Mouse (Mus musculus) liver, postnatal 0 days (tissue): ENCODE results near the gene Tmed6. TPM values are rescaled to one million over a fixed set of nuclear protein-coding genes. Genes with fewer than 3 reads are reported as not detected.

Experiments
- ATAC-seq: fragments of 200-750 bp; cut with Nextera tagmentation; 2 replicates; pipeline ENCODE4 v1.8.0; 2017; ENCODE audit warnings: mild to moderate bottlenecking, moderate library complexity
- DNase-seq: peaks from one replicate; pipeline ENCODE4 v3.0.0-alpha.2; 2016
- H3K27ac ChIP-seq: fragments of 300-500 bp; sonication (generic); 2 replicates; pipeline ENCODE4 v1.5.1; 2014; ENCODE audit warnings: antibody characterized with exemption, moderate library complexity, mild to moderate bottlenecking, low read depth
- H3K27me3 ChIP-seq: fragments of 300-500 bp; sonication (generic); 2 replicates; pipeline ENCODE4 v1.6.1; 2014; ENCODE audit warnings: low read length, control low read depth, mixed read lengths; ENCODE audit not compliant: insufficient read depth
- H3K36me3 ChIP-seq: fragments of 300-500 bp; sonication (generic); replicated peaks from 2 replicates; pipeline ENCODE4 v1.6.1; 2014; ENCODE audit warnings: mild to moderate bottlenecking, control low read depth, low read length, moderate library complexity, mixed read lengths; ENCODE audit not compliant: insufficient read depth
- H3K4me1 ChIP-seq: fragments of 300-500 bp; sonication (generic); 2 replicates; pipeline ENCODE4 v1.6.1; 2014; ENCODE audit warnings: antibody characterized with exemption, mild to moderate bottlenecking, control low read depth; ENCODE audit not compliant: insufficient read depth
- H3K4me2 ChIP-seq: fragments of 300-500 bp; sonication (generic); 2 replicates; pipeline ENCODE4 v1.6.1; 2014; ENCODE audit warnings: low read depth, mild to moderate bottlenecking, low read length, moderate library complexity, mixed read lengths
- H3K4me3 ChIP-seq: fragments of 300-500 bp; sonication (generic); 2 replicates; pipeline ENCODE4 v1.5.1; 2014; ENCODE audit warnings: low read depth, low read length
- H3K9ac ChIP-seq: fragments of 300-500 bp; sonication (generic); replicated peaks from 2 replicates; pipeline ENCODE4 v1.6.1; 2014; ENCODE audit warnings: mild to moderate bottlenecking, moderate library complexity
- H3K9me3 ChIP-seq: fragments of 300-500 bp; sonication (generic); 2 replicates; pipeline ENCODE4 v1.6.1; 2016; ENCODE audit warnings: mild to moderate bottlenecking, control low read depth, low read length, mixed read lengths
- CTCF ChIP-seq: sonication (generic); IDR thresholded peaks from 2 replicates; pipeline ENCODE4 v1.5.1; 2016; ENCODE audit warnings: antibody characterized with exemption, low read depth
- EP300 ChIP-seq: IDR thresholded peaks from 2 replicates; pipeline ENCODE4 v1.6.1; 2016; ENCODE audit warnings: antibody characterized with exemption, low read depth, mild to moderate bottlenecking
- WGBS: fragments of 180-500 bp; shearing (Covaris S2); extraction: QIAGEN DNeasy Blood & Tissue Kit; methylation state at CpG from one replicate; pipeline ENCODE4 v1.1.7; 2014; ENCODE audit not compliant: insufficient replicate concordance; 5-methylcytosine and 5-hydroxymethylcytosine counted together
- polyA plus RNA-seq: library from polyadenylated mRNA; unstranded; fragments of >200 nt; fragmentation: Nextera tagmentation; extraction: Ambion mirVana; gene quantifications from 2 replicates; pipeline ENCODE4 v1.2.1, GENCODE M21; 2015

The Tmed6 gene
- polyA plus RNA-seq, 1 experiment from 2014 or later: 0.92 TPM

DNA sequence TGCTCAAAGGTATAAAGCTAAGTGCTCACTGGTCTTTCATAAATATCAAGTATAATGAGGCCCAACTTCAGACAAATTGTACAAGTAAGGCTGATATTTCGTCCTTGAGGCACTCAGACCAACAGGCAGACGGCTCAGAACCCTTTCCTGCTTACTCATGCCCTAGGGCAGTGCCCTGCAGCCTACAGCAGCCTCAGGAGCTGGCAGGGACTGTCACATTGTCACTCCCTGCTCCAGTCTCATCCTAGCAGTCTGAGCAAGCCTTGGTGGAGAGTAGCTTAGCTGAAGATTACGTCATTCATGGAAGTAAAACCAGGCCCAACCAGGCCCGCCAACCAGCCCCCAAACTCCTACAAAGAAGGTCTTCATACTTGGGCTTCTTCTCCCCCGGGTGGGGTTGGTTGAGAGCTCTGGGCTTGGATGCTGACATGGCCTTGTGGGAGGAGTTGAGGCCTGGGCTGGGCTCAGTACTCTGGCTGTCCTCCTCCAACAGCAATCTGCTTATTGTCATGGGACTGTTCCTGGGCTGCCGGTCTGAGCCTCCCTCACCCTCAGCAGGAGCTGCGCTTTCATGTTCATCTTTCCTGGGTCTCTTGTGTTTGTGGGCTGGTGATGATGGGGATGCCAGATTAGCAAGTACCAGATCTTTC lies 10.9 kb upstream of the Tmed6 start:
- DNase-seq (no peak), ATAC-seq (no peak)
- H3K4me1 ChIP-seq: no peaks in the 10 kb centered on the region
- H3K27ac ChIP-seq: no peak overlapping the region
- H3K4me3 ChIP-seq: no peak overlapping the region
- H3K9ac ChIP-seq: no peak overlapping the region
- no peaks in the 10 kb centered on the region for H3K9me3 ChIP-seq
- peaks cover 69% of the 10 kb centered on the region for H3K36me3 ChIP-seq
- TF ChIP-seq CTCF (no peak), EP300 (no peak)
- H3K4me2 ChIP-seq: no peak overlapping the region
- no peaks in the 10 kb centered on the region for H3K27me3 ChIP-seq
- WGBS: 83% methylated on average over 7 of the region's 7 CpGs

DNA sequence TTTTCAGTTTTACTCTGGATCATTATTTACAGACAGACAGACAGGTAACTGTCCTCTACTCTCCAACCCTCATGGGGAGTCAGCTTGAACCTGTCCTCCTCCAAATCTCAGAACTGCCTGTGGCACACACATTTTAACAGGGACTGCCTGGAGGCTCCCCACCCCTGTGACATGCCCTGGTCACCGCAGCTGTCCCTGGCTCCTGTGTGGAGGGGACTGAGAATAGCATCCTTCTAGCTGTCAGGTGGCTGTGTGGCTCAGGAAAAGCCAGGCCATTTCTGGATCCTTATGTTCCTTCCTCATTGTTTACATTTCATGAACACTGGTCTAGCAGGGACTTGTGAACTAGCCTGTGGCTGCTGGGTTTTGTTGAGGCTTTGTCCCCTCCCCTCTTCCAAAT lies 8.7 kb upstream of the Tmed6 start:
- ATAC-seq (no peak), DNase-seq (no peak)
- H3K27ac ChIP-seq: no peak overlapping the region
- no peak overlapping the region for H3K4me3 ChIP-seq
- no peak overlapping the region for H3K9ac ChIP-seq
- peaks cover 63% of the 10 kb centered on the region for H3K36me3 ChIP-seq
- H3K4me1 ChIP-seq: no peaks in the 10 kb centered on the region
- 90% methylated on average over 1 of the region's 1 CpGs for WGBS
- no peak overlapping the region for H3K4me2 ChIP-seq
- no peaks in the 10 kb centered on the region for H3K27me3 ChIP-seq
- TF ChIP-seq CTCF (no peak), EP300 (no peak)
- H3K9me3 ChIP-seq: no peaks in the 10 kb centered on the region

DNA sequence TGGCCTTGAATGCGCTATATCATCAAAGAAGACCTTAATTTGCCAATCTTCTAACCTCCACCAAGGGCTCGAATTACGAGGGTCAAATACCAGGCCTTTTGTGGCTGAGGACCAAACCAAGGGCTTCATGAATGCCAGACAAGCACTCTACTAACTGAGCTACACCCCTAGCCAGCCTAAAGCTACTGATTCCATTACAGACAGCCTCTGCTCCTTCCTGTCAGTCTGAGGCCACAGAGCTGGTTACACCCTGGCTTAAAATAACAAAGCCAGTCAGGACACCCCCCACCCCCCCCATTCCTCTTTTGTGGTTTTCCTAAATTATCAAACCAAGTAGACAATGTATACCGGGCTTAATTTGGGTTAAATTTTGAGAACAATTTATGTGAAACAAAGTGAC lies 8.3 kb upstream of the Tmed6 start:
- no peak overlapping the region for H3K27ac ChIP-seq
- H3K36me3 ChIP-seq: peaks cover 59% of the 10 kb centered on the region
- H3K4me3 ChIP-seq: no peak overlapping the region
- H3K4me1 ChIP-seq: no peaks in the 10 kb centered on the region
- WGBS: 65% methylated on average over 4 of the region's 4 CpGs
- no peaks in the 10 kb centered on the region for H3K27me3 ChIP-seq
- H3K4me2 ChIP-seq: no peak overlapping the region
- ATAC-seq: no peak
- no peak overlapping the region for H3K9ac ChIP-seq
- TF ChIP-seq CTCF (no peak), EP300 (no peak)
- H3K9me3 ChIP-seq: no peaks in the 10 kb centered on the region
- DNase-seq: no peak

DNA sequence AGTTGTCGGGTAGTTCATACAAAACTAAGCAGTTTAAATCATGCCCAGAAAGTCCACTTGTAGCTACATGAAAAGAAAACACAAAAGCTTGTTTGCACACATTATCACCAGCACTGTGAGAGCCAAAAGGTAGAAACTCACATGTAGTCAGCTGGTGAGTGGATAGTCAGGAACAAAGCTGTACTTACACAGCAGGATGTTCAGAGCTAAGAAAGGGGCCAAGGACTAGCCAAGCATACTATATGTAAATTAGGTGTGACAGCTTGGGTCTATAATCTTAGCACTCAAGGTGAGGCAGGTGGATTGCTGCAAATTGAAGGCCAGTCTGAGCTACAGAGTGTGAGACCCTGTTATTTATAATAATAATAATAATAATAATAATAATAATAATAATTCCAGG lies 2.8 kb downstream of the Tmed6 start:
- Histone ChIP-seq H3K9me3 (no peaks in the 10 kb centered on the region), H3K4me2 (no peak overlapping the region), H3K27me3 (no peaks in the 10 kb centered on the region), H3K9ac (no peak overlapping the region), H3K27ac (no peak overlapping the region), H3K4me1 (peaks cover 10% of the 10 kb centered on the region), H3K4me3 (no peak overlapping the region), H3K36me3 (peaks cover 9% of the 10 kb centered on the region)
- ATAC-seq: no peak
- TF ChIP-seq EP300 (no peak), CTCF (no peak)
- DNase-seq: no peak
- 74% methylated on average over 1 of the region's 1 CpGs for WGBS

DNA sequence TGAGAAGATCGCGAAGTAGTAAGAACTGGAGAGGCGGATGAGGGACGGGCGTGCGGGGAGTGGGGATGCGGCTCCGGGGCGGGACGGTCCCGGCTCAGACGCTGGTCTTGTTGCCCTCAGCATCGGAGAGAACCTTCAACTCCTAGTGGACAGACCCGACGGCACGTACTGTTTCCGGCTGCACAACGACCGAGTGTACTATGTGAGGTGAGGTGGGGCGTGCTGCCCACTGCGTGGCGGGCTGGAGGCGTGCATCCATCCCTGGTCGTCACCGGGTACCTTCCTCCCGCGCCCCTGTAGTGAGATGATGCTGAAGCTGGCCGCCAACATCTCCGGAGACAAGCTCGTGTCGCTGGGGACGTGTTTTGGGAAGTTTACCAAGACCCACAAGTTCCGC lies 8.5 kb downstream of the Tmed6 start:
- under 1% methylated on average over 33 of the region's 33 CpGs for WGBS
- Histone ChIP-seq H3K36me3 (peaks cover 39% of the 10 kb centered on the region), H3K9me3 (no peaks in the 10 kb centered on the region), H3K4me1 (peaks cover 23% of the 10 kb centered on the region), H3K27me3 (no peaks in the 10 kb centered on the region), H3K4me3 (peak overlapping the region; percentile 92), H3K9ac (peak overlapping the region; percentile 84), H3K4me2 (peak overlapping the region; percentile 94), H3K27ac (peak overlapping the region; percentile 58)
- ATAC-seq (peak; percentile 56), DNase-seq (no peak)
- TF ChIP-seq EP300 (no peak; the same call in 1 of the 2 replicates), CTCF (no peak)

DNA sequence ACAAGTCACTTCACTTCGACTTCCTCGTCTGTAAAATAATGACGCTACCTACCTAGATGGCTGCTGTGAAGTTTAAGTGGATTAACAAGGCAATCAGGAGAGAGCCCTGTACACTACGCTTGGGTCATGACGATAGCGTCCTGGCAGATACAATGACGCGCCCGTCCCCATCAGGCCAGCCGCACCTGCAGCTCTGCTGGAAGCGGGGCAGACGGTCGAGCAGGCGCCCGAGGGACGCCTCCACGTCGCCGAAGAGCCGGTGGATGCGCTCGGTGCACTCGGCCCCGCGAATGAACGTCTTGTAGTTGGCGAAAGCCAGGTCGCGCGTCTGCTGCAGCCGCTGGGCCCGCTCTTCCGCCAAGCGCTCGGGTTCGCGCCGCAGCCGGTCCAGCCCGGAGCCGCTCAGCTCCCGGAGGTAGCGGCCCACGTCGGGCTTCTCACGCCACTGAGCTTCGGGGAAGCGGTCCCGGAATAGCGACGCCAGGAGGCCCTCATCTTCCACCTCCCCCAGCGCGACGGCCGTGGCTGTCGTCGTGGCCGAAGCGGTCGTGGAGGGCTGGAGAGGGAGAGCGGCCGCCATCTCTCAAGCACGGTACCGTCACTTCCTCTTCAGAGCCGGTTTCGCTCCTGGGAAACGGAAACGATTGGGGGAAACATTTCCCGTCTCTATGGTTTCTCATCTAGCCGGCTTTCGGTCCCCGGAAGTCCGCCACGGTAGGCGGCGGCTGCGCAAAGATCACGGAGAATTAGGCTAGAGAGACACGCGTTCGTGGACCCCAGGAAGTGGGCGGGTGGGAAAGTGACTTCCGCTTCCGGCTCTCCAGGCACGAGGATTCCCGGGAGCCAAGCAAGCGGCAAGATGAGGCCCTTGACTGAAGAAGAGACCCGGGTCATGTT lies 9.1 kb downstream of the Tmed6 start, which contains the start of the genes Cog8 and Nip7:
Gene Cog8, minus strand, starts transcription at position 614 of the 897 bp plus-strand sequence.
Gene Nip7, plus strand, starts transcription at position 802 of the 897 bp plus-strand sequence.
- under 1% methylated on average over 88 of the region's 88 CpGs for WGBS
- H3K4me3 ChIP-seq: peak within 1 kb of the TSS; percentile 92

More for the DNA sequence above, 9.1 kb downstream of the Tmed6 start, which contains the start of the genes Cog8 and Nip7:
- DNase-seq: peak; percentile 95
- Histone ChIP-seq H3K4me1 (peaks cover 23% of the 10 kb centered on the region), H3K27ac (peak within 1 kb of the TSS; percentile 88), H3K9ac (peak within 1 kb of the TSS; percentile 84), H3K27me3 (no peaks in the 10 kb centered on the region), H3K9me3 (no peaks in the 10 kb centered on the region), H3K4me2 (peak within 1 kb of the TSS; percentile 94), H3K36me3 (peaks cover 42% of the 10 kb centered on the region)
- TF ChIP-seq CTCF (no peak; the same call in 1 of the 2 replicates), EP300 (peak; percentile 86; the same call in 1 of the 2 replicates)
- peak; percentile 94 for ATAC-seq
